ENCODE assay signal across 11 mouse cellular contexts in the genomic region with DNA sequence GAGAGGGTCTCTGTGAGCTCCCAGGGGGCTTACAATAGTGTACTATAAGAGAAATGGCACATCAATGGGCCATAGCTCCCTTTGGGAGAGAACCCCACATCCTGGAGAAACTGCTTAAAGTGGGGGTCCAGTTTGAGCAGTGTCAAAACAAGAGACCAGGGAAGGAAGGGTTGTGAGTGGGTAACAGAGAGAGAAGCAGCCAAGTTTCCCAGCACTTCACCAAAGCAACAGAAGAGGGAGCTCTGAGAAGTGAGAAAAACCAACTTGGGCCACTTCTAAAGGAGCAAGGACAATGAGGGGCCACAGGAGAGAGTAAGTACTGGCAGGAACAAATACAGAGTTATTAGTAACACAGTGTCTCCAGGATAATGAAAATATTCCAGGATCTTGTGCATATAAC. TPM values are rescaled to one million over a fixed set of nuclear protein-coding genes. Genes with fewer than 3 reads are reported as not detected.
DNase-seq lines count a peak whose midpoint lies in the region; TF ChIP-seq lines count a peak whose summit lies in the region.
"Had no signal": no experiment of that assay in that cellular context is flagged by ENCODE, and none has a peak within 500 bp of the region (broad histone marks: within the 10 kb centered on the region; RNA-seq: fewer than 3 reads in every experiment).

No protein-coding gene starts in this region.

- no peaks in the 10 kb centered on the region for H3K79me2 ChIP-seq in heart, adult 2 months (replicated peaks; ENCODE audit: control insufficient read depth, insufficient read depth, low read length)

- H3K27ac ChIP-seq in heart, adult 2 months = no peak overlapping the region
- H3K27ac ChIP-seq: liver, embryonic 13.5 days; neural tube, embryonic 12.5 days had no signal

- peak; percentile 19 to 48 for DNase-seq in heart, adult 2 months
- no peak for DNase-seq in heart, adult 9 months (ENCODE audit: low spot score in 2 of 2)
- peak; percentile 65 for DNase-seq in 3T3-L1 (ENCODE audit: low read depth, low spot score)
- DNase-seq in NIH3T3 (ENCODE audit: low read depth) = peak; percentile 69
- DNase-seq in heart, postnatal 4 days = peak; percentile 29
- DNase-seq in right cerebral cortex, postnatal 36 days (ENCODE audit: low spot score in 2 of 2) = no peak
- no peak for DNase-seq in urinary bladder, postnatal 4 days (ENCODE audit: low spot score in 2 of 2)
- DNase-seq in layer of hippocampus, adult 9-10 months (ENCODE audit: low spot score) = no peak
- DNase-seq: liver, embryonic 13.5 days; thymus, postnatal 25 days had no signal

- no peak overlapping the region for H3K9ac ChIP-seq in heart, adult 2 months (ENCODE audit: low read depth, low read length)
- H3K9ac ChIP-seq: liver, embryonic 13.5 days; neural tube, embryonic 12.5 days had no signal

- no peaks in the 10 kb centered on the region for H3K36me3 ChIP-seq in heart, adult 2 months (ENCODE audit: control insufficient read depth, insufficient read depth, low read length)
- H3K36me3 ChIP-seq: liver, embryonic 13.5 days; neural tube, embryonic 12.5 days had no signal

- no peak for TF ChIP-seq POLR2A in heart, adult 2 months (IDR thresholded peaks at IDR 0.05; ENCODE audit: insufficient read depth, low read depth, low read length)

- peak; percentile 81 for TF ChIP-seq CTCF in heart, adult 2 months (IDR thresholded peaks at IDR 0.05)

- H3K4me1 ChIP-seq in heart, adult 2 months (ENCODE audit: control insufficient read depth, insufficient read depth, low read length) = no peaks in the 10 kb centered on the region
- H3K4me1 ChIP-seq: neural tube, embryonic 12.5 days had no signal

- no peak for TF ChIP-seq EP300 in heart, adult 2 months (IDR thresholded peaks at IDR 0.05; ENCODE audit: insufficient read depth, low read depth, low read length)

- H3K4me3 ChIP-seq in heart, adult 2 months = no peak overlapping the region
- H3K4me3 ChIP-seq: liver, embryonic 13.5 days; neural tube, embryonic 12.5 days had no signal

- intact Hi-C loops in heart, adult 2 months (cut with DNase I) = loop anchor here (1.0 kb wide), 1 partner anchor 20 kb away; no protein-coding TSS in a partner anchor

- H3K27me3 ChIP-seq in heart, adult 2 months (ENCODE audit: control insufficient read depth, insufficient read depth, low read length) = no peaks in the 10 kb centered on the region
- H3K27me3 ChIP-seq: liver, embryonic 13.5 days; neural tube, embryonic 12.5 days had no signal

RNA-seq across cellular contexts. Expression of gene Ifnb1, which starts 0.7 kb away (rescaled TPM):
- not detected for total RNA-seq in heart, adult 2 months (2021)
- polyA plus RNA-seq in heart, adult 2 months (2012; rRNA removed) = not detected in 2 replicates
- total RNA-seq in heart, postnatal 4 days (2021) = not detected
- polyA plus RNA-seq: liver, embryonic 13.5 days; neural tube, embryonic 12.5 days had no signal

RNA-seq across cellular contexts. Expression of gene Ifna15, which starts 34.8 kb away (rescaled TPM):
- not detected for total RNA-seq in heart, adult 2 months (2021)
- not detected in 2 replicates for polyA plus RNA-seq in heart, adult 2 months (2012; rRNA removed)
- not detected for total RNA-seq in heart, postnatal 4 days (2021)
- polyA plus RNA-seq: liver, embryonic 13.5 days; neural tube, embryonic 12.5 days had no signal

RNA-seq across cellular contexts. Expression of gene Ifna14, which starts 48.4 kb away (rescaled TPM):
- total RNA-seq in heart, adult 2 months (2021) = not detected
- not detected in 2 replicates for polyA plus RNA-seq in heart, adult 2 months (2012; rRNA removed)
- not detected for total RNA-seq in heart, postnatal 4 days (2021)
- polyA plus RNA-seq: liver, embryonic 13.5 days; neural tube, embryonic 12.5 days had no signal

Comparison
In these comparisons a context has a peak if more than half of its experiments do, and no peak if none do; other contexts are left out.
1. DNase-seq: peak in heart, adult 2 months (2 of 2), 3T3-L1 (single experiment), NIH3T3 (single experiment) and heart, postnatal 4 days (single experiment); none in heart, adult 9 months (0 of 2), right cerebral cortex, postnatal 36 days (0 of 2), urinary bladder, postnatal 4 days (0 of 2) and layer of hippocampus, adult 9-10 months (single experiment).